Mouse (Mus musculus): ENCODE measurements around the gene Pja2. TPM values are rescaled to one million over a fixed set of nuclear protein-coding genes. Genes with fewer than 3 reads are reported as not detected.
"Not testable (repeated sequence)": the region's sequence is repeated elsewhere in the genome, so short reads cannot be mapped to it uniquely, and the experiment has no call there.

Gene Pja2
- 100 to 1,000 TPM; 104 to 122 (median 111) TPM for total RNA-seq (2022)

DNA sequence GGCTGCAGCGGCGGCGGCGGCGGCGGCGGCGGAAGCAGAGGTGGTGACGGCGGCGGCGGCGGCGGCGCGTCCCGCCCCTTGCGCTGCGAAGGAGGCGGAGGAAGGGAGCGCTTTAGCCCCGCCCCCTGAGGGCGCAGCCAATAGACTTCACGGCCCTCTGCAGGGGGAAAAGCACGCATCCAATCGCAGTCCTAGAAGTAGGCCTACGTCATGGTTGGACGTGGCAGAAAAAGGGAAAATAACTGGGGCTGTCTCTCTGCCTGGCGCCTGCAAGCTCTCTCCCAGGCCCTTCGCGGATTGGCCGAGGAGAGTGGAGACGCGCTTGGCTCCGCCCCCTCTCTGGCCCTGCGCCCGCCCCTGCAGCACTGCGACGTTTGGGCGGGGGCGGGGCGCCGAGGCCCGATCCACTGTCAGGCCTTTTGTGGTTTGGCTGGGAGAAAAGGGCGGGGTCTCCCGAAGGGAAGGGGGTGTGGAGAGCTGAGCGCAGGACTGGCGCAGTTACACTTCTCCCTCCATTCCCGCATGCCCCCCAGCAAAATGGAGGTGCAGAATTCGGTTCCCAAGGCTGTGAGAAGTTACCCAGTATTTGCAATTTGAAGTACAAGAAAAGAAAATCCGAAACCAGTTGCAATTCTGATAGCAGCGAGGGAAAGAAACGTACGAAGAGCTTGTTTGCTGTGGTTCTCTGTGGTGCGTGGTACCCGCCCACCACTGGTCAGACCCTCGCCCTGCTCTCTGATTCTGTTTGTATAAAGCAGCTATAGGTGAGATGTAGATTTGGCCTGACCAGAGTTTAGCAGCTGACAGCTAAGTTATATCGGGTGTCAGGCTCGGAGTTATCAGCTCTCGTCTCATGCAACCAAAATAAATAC is at the start of gene Pja2:
Gene Pja2 (minus strand): TSS at position 19 of the 872 bp plus-strand sequence.
- peak; percentile 99 to 100 for DNase-seq (ENCODE audit: low spot score in 2 of 2)

DNA sequence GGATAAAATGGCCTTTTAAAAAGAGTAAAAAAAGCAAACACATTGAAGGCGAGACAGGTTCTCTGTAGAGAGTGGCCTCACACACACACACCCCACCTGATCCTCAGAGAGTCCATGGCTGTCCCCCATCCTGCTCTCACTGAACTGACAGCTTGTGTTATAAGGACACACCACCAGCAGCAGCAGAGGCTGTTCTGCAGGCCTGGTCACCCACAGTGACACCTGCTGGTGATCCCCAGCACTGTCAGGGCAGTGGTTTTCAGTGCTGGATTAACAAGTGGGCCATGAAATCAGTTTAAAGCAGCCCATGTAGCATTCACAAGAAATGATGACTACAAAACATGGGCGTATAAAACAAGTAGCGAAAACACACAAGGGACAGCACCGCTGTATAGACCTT is 43.6 kb upstream of the Pja2 start:
- DNase-seq (ENCODE audit: low spot score in 2 of 2): peak; percentile 31 to 63

DNA sequence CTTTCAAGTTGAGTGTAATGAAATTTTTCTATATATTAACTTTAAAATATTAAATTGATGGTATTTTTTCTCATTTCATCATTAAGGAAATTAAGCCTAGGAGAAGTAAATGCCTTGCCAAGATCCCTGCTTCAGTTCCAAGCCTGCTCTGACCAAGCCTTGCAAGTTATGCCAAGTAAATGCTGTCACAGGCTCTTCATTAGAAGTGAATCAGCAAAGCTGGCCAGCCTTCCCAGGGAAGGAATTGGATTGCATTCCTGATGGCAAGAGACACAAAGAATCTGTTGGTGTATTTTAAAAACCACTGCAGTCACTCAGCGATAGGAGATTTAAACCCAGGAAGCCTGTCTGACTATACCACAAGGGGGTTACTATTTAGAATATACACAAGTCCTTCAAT is 32.0 kb upstream of the Pja2 start:
- peak; percentile 5 to 49 for DNase-seq (ENCODE audit: low spot score in 2 of 2)

DNA sequence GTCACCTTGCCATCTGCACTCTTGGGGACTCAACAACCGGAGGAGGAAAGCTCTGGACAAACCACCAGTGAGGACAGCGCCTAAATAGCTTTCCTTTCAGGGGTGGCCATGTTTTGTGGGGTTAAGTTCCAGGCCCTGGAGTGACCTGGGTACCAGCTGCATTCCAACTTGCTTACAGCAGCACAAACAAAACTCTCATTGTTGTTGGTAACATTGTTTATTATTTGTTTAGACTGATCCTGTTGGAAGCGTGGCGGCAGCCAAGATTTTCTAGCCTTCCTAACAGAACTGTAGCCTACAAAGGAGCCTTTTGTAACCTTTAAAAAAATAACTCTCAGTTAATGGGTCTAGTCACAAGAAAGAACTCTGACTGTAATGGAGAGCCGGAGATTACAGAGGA is 30.9 kb upstream of the Pja2 start:
- DNase-seq (ENCODE audit: low spot score in 2 of 2): no peak

DNA sequence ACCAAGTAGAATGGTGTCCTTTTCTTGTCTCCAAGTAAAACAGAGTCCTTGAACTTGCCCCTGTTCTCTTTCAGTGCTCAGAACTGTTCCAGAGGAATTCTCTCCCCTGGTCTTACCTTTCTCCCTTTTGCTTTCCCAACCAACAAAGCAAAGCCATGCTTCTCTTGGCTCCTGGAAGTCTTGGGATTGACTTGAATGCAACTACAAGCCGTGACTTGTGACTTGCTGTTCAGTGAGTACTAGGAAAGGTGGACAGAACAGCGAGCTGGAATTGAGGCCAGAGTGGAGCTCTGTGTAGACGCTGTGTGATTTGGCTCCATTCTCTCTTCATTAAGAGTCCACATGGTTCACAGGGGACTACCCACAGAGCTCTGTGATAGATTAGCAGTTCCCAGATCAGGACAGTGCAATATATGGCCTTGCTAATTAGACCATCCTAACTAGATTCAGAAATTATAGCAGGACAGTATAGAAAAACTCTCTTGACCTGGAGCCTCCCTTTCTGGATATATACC is 30.3 kb upstream of the Pja2 start:
- DNase-seq (ENCODE audit: low spot score in 2 of 2): no peak

DNA sequence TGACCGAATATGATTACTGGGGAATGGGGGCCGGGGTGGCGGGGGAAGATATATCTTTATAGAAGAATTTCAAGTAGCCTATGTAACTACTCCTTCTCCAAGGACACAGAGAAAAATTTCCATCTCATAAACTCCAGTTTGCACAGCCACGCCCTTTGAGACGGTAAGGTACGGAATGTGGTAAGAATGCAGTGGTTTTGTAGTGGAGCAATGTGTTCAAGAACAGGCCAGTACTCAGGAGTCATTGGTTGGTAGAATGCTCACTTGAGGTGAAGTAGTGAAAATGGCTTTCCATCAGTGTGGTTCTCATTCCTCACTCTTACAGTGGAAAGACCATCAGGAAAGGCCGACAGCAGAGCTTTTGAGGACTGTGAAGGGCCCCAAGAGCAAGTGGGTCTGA is 22.2 kb upstream of the Pja2 start:
- no peak for DNase-seq (ENCODE audit: low spot score in 2 of 2)

DNA sequence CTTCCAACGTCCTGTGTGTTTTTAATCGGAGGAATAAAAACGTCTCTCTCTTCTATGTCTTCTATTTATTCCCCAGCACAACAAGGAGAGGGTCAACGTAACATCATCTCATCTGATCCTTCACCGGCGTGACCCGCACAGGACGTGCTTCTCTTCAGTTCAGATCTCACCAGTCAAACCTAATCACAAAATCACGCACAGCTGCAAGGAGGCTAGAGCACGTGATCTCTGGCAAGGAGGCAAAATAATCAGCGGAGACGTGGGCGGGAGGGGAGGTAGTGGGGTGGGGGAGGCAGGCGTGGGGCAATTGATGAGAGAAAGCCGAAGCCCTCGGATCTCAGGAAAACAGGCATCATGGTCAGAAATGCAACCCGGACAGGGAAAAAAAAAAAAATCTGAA is 14.4 kb upstream of the Pja2 start:
- no peak for DNase-seq (ENCODE audit: low spot score in 2 of 2)

DNA sequence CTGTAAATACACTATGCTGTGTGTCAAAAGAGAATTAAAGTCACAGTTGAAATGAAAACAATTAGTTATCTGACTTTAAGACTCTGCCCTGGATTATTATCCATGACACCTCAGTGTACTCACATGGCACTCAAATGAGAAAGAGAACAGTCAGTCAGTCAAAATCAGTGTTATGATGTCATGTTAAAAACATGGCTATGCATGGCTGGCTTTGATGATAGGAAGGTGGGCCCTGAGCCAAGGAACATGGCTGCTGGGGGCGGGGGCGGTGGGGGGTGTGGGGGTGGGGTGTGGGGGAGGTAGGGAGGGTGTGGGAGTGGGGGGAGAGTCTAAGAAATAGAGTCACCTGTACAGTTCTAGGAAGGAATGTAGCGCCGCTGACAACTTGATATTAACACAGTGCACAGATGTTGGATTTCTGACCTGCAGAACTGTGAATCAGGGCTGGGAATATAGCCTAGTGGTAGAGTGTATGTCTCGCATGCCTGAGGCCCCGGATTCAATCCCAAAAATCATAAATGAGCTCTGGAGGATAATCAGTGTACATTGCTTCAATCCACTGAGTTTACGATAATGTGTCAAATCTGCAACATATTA is 13.0 kb upstream of the Pja2 start:
- DNase-seq (ENCODE audit: low spot score in 2 of 2): no peak

DNA sequence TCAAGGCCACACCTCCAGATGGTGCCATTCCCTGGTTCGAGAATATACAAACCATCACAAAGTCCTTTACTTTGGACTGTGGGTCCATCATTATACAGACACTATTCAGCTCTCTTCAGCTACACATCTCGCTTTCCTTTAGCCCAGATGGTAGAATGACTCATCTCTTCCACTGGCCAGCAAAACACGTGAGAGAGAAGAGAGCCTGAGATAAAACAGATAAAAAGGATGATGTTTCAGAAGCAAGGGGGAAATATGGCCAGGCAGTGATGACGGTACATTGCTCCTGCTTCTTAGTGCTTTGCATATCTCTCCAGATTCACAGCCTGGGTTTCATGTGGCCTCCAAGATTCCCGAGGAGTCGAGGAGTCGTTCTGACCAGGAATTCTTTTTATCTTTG is 10.0 kb upstream of the Pja2 start:
- no peak for DNase-seq (ENCODE audit: low spot score in 2 of 2)

DNA sequence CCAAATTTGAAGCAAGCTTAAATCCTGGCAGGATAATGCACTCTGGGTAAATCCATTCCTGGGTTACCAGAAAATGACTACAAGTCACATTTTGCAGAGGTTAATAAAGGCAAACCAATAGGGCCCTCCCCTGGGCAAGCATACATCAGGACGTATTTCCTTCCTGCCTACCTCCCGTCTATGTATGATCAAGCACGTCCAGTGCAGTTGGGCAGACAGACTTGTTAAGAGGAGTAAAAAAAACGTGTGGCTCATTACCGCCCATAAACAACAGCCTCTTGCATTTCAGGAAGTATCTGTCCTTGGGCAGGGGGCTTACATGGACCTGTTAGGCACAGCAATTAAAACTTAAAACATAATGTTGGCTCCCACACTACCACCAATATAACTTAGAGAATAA is 8.0 kb upstream of the Pja2 start:
- DNase-seq (ENCODE audit: low spot score in 2 of 2): no peak

DNA sequence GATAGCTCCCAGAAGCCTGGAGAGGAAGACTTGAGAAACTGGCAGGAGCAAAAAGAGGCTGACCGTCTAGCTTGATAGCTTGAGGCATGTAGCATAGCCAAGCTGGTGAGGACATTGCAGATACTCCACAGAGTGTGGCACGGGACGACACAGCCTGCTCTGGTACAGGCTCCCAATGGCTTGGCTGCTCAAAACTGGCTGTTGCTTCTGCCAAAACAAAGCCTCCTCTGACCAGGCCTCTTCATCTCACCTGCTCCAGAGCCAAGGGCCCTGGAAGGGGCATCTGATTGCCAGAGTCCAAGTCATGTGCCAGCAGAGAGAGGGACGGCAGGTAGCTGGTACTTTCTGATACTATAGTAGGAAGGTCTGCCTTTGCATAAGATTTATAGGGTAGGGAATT is 5.5 kb upstream of the Pja2 start:
- DNase-seq (ENCODE audit: low spot score in 2 of 2): no peak

DNA sequence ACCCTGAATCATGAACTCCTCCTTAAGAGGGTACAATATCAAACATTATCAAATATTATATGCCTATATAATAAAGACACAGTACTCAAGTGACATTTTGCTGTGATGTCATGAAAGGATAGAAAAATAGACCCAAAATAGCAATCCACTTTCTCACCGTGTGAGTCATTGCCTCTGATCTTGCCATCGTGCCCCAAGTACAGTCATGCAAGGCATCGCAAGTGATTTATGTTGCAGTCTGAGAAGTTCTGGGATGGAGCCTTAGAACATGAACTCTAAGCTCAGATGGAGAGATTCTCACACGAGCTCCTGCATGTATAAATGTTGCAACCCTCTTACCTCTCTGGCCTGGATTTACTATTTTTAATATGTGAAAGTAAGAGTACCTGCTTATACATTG is 2.2 kb upstream of the Pja2 start:
- no peak for DNase-seq (ENCODE audit: low spot score in 2 of 2)

DNA sequence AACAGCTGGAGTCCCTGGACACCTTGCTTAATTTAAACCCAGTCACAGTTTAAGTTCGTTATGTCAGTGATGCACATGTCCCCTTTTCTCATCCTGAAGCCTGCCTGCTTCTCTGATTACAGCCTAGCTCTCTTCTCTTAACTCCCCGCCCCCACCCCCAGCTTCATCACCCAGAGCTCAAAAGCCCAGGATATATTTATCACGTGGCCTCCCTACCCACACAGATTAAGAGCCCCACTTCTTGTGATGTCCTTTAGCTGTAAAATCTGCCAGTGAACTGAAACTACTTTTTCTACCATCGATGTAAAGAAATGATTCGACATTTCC is 1.0 kb upstream of the Pja2 start:
- DNase-seq (ENCODE audit: low spot score in 2 of 2): no peak

DNA sequence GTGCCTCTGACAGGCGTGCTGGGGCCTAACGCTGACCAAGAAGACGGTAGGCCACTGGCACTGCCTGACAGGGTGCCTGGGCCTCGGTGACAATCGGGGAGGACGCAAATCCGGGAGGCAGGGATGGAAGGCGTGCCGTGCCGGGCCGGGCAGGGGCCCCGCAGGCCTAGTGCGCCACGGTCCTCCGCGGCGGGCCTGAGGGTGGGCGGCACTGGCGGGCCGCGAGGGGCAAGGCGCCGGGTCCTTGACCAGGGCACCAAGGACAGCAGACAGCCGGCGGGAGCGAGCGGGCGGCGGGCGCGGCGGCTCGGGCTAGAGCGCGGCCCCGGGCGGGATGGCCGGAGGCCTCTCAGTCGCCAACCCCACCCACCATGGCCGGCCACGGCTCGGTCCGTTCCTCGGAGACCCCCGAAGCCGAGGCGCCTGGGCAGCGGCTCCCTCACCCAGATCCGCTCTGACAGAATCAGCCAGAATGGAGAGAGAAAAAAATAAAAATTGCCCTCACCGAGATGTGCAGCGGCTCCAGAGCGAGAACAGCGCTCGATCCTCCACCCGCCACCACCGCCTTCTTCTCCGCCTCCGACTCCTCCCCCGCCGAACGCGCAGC is 322 bp downstream of the Pja2 start:
- no peak for DNase-seq (ENCODE audit: low spot score in 2 of 2)

DNA sequence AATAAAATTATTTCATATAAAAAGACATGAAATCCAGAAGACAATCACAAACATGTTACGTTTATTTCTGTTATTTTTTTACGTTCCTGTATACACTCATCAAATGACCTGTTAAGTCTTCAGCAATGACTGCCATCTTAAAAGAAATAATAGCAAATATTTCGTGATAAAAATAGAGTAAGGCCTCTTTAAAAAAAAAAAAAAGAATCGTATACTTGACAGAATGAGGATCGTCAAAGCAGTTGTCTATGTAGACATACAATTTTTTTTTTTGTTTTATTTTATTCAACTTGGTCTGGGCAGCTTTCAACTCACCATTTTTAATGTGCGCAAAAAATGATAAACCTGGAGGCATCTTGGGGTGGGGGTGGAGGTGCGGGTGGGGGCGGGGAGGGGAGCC is 831 bp downstream of the Pja2 start:
- DNase-seq (ENCODE audit: low spot score in 2 of 2): no peak

DNA sequence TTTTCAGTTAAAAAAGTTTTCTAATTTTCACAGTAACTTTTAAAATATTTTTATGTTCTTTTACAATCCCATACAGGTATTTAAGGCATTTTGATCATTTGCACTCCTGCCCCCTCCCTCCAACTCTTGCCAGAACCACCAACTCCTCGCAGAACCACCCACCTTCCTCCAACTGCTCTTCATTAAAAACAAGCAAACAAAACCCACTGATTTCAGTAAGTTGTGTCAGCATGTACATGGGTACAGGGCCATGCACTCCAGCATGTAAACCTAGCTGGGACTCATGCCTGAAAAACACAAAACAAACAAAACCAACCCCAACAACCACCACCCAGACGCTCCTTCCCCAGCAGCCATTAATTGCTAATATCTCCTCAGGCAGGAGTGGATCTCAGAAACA is 7.2 kb downstream of the Pja2 start:
- DNase-seq (ENCODE audit: low spot score in 2 of 2): no peak

DNA sequence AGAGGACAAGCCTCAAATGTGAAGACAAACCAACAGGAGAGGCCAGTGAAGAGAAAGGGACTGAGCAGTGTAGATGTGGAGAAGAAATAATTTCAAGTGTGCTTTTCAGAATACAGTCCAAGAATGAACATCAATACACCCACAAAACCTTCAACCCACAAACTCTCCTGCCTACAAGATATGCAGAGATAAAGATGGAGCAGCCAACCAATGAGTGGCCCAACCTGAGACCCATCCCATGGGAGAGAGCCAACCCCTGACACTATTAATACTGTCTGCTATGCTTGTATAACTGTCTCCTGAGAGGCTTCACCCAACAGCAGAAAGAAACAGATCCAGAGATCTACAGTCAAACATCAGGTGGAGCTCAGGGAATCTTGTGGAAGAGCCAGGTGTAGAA is 16.3 kb downstream of the Pja2 start:
- no peak for DNase-seq (ENCODE audit: low spot score in 2 of 2)

DNA sequence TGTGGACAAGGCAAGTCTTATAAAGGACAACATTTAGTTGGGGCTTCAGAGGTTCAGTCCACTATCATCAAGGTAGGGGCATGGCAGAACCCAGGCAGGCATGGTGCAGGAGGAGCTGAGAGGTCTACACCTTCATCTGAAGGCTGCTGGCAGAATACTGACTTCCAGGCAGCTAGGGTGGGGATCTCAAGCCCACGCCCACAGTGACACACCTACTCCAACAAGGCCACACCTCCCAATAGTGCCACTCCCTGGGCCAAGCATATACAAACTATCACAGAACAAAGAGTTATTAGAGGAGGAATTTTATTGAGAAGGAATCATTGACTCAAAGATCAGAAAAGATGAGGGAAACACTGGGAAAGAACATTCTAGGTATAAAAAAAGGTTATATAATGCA is 17.2 kb downstream of the Pja2 start:
- DNase-seq (ENCODE audit: low spot score in 2 of 2): not testable (repeated sequence)

DNA sequence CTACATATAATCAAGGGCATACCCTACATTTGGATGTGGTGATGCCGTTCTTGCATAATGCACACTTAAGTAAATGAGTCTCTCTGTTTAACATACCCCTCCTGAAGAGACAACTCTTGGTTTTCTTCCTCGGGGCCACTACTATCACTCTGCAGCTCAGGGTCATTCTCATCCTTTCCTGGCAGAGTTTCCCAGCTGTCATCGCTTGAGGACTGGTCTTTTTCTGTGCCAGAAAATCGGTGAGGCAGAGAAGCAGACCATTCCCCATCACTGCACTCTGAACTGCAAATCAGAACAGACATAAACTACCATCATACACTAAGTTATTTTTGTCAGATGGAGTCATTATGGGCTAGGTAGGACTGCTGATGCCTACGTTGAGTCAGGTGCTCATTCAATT is 34.1 kb downstream of the Pja2 start:
- no peak for DNase-seq (ENCODE audit: low spot score in 2 of 2)

DNA sequence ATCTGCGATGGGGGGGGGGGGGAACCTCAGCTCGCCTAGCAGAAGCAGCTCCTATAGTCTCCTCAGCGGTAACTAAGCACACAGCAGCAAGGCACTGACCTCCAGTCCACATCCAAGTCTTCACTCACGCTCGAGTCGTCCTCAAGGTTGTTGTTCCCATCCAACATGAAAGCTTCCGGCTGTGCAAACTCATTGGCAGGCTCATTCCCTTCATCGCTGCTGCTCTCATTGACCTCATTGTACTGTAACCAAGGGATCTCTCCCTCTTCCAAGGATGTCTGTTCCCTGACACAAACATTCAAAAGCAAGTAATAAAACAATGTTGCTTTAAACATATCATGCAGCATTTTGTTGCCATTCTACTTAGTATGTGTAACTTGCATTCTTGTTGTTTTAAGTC is 39.0 kb downstream of the Pja2 start:
- DNase-seq (ENCODE audit: low spot score in 2 of 2): no peak

DNA sequence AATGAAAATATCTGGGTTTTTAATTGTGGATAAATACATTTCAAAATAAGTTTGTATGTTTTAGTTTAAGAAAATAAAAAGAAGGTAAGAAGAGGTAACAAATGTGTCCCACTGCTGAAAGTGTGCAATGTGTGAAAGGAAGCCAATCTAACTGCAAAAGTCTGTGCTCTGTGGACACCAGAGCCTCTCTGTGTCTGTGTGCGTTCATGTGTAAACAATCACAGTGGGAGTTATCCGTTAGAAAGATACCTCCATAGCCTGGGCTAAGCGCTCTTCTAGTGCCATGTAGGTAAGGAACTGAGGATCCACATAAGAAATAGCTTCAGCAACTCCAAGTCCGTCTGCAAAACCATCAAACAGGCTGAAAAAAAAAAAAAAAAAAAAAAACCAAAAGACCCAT is 42.0 kb downstream of the Pja2 start:
- no peak for DNase-seq (ENCODE audit: low spot score in 2 of 2)

DNA sequence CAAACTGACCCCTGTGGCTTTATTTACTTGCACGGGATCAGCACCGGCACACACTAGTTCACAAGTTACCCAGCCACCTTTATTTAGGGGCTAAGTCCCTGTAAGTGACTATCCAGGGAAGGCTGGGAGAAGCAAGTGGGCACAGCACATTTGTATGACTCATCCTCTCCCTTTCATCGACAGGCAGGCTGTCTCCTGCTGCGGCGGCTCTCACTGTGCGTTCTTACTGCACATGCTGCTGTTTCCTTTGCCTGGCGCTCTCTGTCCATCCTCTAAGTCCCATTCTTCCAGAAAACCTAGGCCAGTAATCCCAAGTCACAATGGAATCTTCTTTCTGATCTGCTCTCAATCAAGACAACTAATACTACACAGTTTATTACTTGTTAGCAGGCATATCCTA is 43.7 kb downstream of the Pja2 start:
- DNase-seq (ENCODE audit: low spot score in 2 of 2): no peak

DNA sequence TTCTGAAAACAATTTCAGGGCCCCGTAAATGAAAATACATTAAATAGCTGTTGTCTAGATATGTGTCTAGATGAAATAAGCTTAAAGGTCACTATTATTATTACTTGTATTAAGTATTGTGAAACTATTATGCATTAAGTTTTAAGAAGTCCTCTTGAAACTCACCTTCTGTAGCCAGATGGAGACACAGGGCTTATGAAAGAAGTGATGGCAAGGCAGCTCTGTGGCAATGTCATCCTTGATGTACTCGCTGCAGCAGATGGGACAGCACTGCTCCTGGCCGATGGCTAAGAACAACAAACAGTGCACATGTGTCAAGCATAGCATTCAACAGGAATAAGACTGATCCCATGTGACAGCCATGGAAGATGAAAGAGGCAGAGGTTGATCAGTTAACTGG is 44.9 kb downstream of the Pja2 start:
- DNase-seq (ENCODE audit: low spot score in 2 of 2): no peak
